10 mouse cellular contexts compared by ENCODE assay signal in the genomic region with DNA sequence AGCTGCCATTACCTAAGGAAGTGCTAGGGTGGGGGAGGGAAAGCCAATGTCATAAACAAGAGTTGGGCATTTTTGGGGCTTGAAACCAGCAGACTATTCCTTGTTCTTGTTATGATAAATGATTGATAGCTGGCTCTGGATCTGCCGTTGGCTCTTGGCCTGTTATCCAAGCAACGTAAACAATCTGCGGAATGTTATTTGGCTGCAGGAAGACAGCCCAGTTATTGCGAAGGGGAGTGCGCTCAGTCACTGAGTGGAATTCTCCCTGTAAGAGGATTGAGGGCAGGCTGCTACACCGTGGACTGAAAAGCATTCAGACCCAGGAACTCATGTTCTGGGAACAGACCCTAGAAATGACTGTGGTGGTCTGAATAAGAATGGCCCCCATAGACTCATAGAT. TPM values are rescaled to one million over a fixed set of nuclear protein-coding genes. Genes with fewer than 3 reads are reported as not detected.
DNase-seq lines count a peak whose midpoint lies in the region; ATAC-seq and TF ChIP-seq lines count a peak whose summit lies in the region.
"Had no signal": no experiment of that assay in that cellular context is flagged by ENCODE, and none has a peak within 500 bp of the region (broad histone marks: within the 10 kb centered on the region; RNA-seq: fewer than 3 reads in every experiment).

No protein-coding gene starts in this region.

- TF ChIP-seq POLR2A in kidney, adult 2 months (IDR thresholded peaks at IDR 0.05; ENCODE audit: low read depth, low read length) = no peak

- H3K9ac ChIP-seq in embryonic facial prominence, embryonic 14.5 days (ENCODE audit: low read depth, low read length) = no peak overlapping the region
- H3K9ac ChIP-seq in liver, embryonic 13.5 days = peak overlapping the region; percentile 66; the same call in 1 of the 2 replicates

- H3K36me3 ChIP-seq in kidney, adult 2 months (ENCODE audit: control insufficient read depth, insufficient read depth, low read length) = no peaks in the 10 kb centered on the region
- H3K36me3 ChIP-seq in embryonic facial prominence, embryonic 14.5 days (ENCODE audit: control insufficient read depth, insufficient read depth, low read length) = no peaks in the 10 kb centered on the region
- 0 out of 2 replicates have a peak, but pooled peaks cover 5% of the 10 kb centered on the region for H3K36me3 ChIP-seq in liver, embryonic 13.5 days

- H3K27ac ChIP-seq in kidney, adult 2 months (ENCODE audit: insufficient read depth, low read depth, low read length) = peak overlapping the region; percentile 64
- 0 out of 2 replicates have a peak overlapping the region, but pooled peaks have one; percentile 1 for H3K27ac ChIP-seq in embryonic facial prominence, embryonic 14.5 days (replicated peaks; ENCODE audit: low read depth, low read length)
- peak overlapping the region; percentile 96 for H3K27ac ChIP-seq in liver, embryonic 13.5 days

- H3K27me3 ChIP-seq in kidney, adult 2 months (replicated peaks; ENCODE audit: control insufficient read depth, insufficient read depth, low read length) = no peaks in the 10 kb centered on the region
- no peaks in the 10 kb centered on the region for H3K27me3 ChIP-seq in embryonic facial prominence, embryonic 14.5 days (replicated peaks; ENCODE audit: control insufficient read depth, insufficient read depth, low read length)
- no peaks in the 10 kb centered on the region for H3K27me3 ChIP-seq in liver, embryonic 13.5 days

- H3K4me2 ChIP-seq in embryonic facial prominence, embryonic 14.5 days (ENCODE audit: low read depth, low read length) = no peak overlapping the region
- H3K4me2 ChIP-seq in liver, embryonic 13.5 days = peak overlapping the region; percentile 66

- peak; percentile 46 for DNase-seq in kidney, adult 2 months
- no peak for DNase-seq in kidney, postnatal 25 days
- peak; percentile 63 for DNase-seq in embryonic facial prominence, embryonic 14.5 days (ENCODE audit: low spot score)
- no peak for DNase-seq in liver, embryonic 13.5 days
- DNase-seq in lung, postnatal 25 days (ENCODE audit: low spot score) = peak; percentile 75
- DNase-seq in embryo, embryonic 10 days (ENCODE audit: low spot score) = no peak
- no peak for DNase-seq in heart, adult 18-20 months
- DNase-seq: cerebellum, adult 9-11 months; gastrocnemius, postnatal 10 days had no signal

- ATAC-seq in embryonic facial prominence, embryonic 14.5 days (ENCODE audit: low read depth) = no peak
- no peak for ATAC-seq in liver, embryonic 13.5 days (ENCODE audit: low read depth)
- ATAC-seq in granulocyte monocyte progenitor cell, adult 5-6 weeks (replicated peaks; ENCODE audit: poor library complexity, severe bottlenecking) = no peak

- 56% methylated on average over 6 of the region's 6 CpGs for WGBS in kidney, adult 2 months
- 67% methylated on average over 6 of the region's 6 CpGs for WGBS in embryonic facial prominence, embryonic 14.5 days
- WGBS in liver, embryonic 13.5 days (ENCODE audit: insufficient replicate concordance) = 80% methylated on average over 6 of the region's 6 CpGs

- no peaks in the 10 kb centered on the region for H3K4me1 ChIP-seq in kidney, adult 2 months (ENCODE audit: control insufficient read depth, insufficient read depth, low read length)
- H3K4me1 ChIP-seq in embryonic facial prominence, embryonic 14.5 days (ENCODE audit: control insufficient read depth, insufficient read depth, low read length) = peaks cover 25% of the 10 kb centered on the region
- H3K4me1 ChIP-seq in liver, embryonic 13.5 days (replicated peaks) = peaks cover 88% of the 10 kb centered on the region

- TF ChIP-seq CTCF in kidney, adult 2 months (conservative IDR thresholded peaks at IDR 0.05; ENCODE audit: insufficient read depth, insufficient read length, low read depth, low read length) = no peak

- H3K9me3 ChIP-seq in embryonic facial prominence, embryonic 14.5 days (ENCODE audit: control insufficient read depth, low read length) = no peaks in the 10 kb centered on the region
- 0 out of 2 replicates have a peak, but pooled peaks cover 7% of the 10 kb centered on the region for H3K9me3 ChIP-seq in liver, embryonic 13.5 days (replicated peaks)

- H3K4me3 ChIP-seq in kidney, adult 2 months (ENCODE audit: insufficient read depth, low read depth, low read length) = no peak overlapping the region
- H3K4me3 ChIP-seq in embryonic facial prominence, embryonic 14.5 days (ENCODE audit: low read depth, low read length) = no peak overlapping the region
- peak overlapping the region; percentile 34 for H3K4me3 ChIP-seq in liver, embryonic 13.5 days (replicated peaks)

RNA-seq across cellular contexts. Expression of a gene that starts 40.3 kb away (rescaled TPM):
- polyA plus RNA-seq in kidney, adult 2 months (2012; rRNA removed) = 3.2 and 4.1 TPM in 2 replicates
- polyA plus RNA-seq in embryonic facial prominence, embryonic 14.5 days (2014; fragmentation: Nextera tagmentation; extraction: Ambion mirVana) = 1.4 and 2.3 TPM in 2 replicates
- polyA plus RNA-seq in liver, embryonic 13.5 days (2015; fragmentation: Nextera tagmentation; extraction: Ambion mirVana) = 1.9 and 2.2 TPM in 2 replicates
- 35.2 and 36.8 TPM in 2 replicates for total RNA-seq in granulocyte monocyte progenitor cell, adult 5-6 weeks (2014; fragmentation: Nextera tagmentation)
- total RNA-seq in granulocyte monocyte progenitor cell, adult 5-6 weeks (2017) = 14.7 and 20.8 TPM in 2 replicates
- 1 to 10 TPM; 4.2 to 5.6 TPM for total RNA-seq in heart, adult 18-20 months (2021)

RNA-seq across cellular contexts. Expression of a gene that starts 41.5 kb away (rescaled TPM):
- 3.3 and 4.1 TPM in 2 replicates for polyA plus RNA-seq in kidney, adult 2 months (2012; rRNA removed)
- polyA plus RNA-seq in embryonic facial prominence, embryonic 14.5 days (2014; fragmentation: Nextera tagmentation; extraction: Ambion mirVana) = 5.2 and 6.0 TPM in 2 replicates
- polyA plus RNA-seq in liver, embryonic 13.5 days (2015; fragmentation: Nextera tagmentation; extraction: Ambion mirVana) = 1.0 and 1.1 TPM in 2 replicates
- not detected in 2 replicates for total RNA-seq in granulocyte monocyte progenitor cell, adult 5-6 weeks (2014; fragmentation: Nextera tagmentation)
- total RNA-seq in granulocyte monocyte progenitor cell, adult 5-6 weeks (2017) = not detected in 2 replicates
- 10 to 100 TPM; 10.0 to 10.5 TPM for total RNA-seq in heart, adult 18-20 months (2021)

Comparison
In these comparisons a context has a peak if more than half of its experiments do, and no peak if none do; other contexts are left out.
1. DNase-seq: peak in kidney, adult 2 months (single experiment), embryonic facial prominence, embryonic 14.5 days (single experiment) and lung, postnatal 25 days (single experiment); none in kidney, postnatal 25 days (0 of 2), liver, embryonic 13.5 days (single experiment), embryo, embryonic 10 days (single experiment) and heart, adult 18-20 months (0 of 2).
2. H3K27ac ChIP-seq: peak in every context shown above with its lines; median percentile 96 in liver, embryonic 13.5 days; 64 in kidney, adult 2 months; 1 in embryonic facial prominence, embryonic 14.5 days.